Mouse (Mus musculus): ENCODE data around the gene Apol7a. TPM values are rescaled to one million over a fixed set of nuclear protein-coding genes. Genes with fewer than 3 reads are reported as not detected.

The Apol7a gene
- total RNA-seq (2023): not detected

DNA sequence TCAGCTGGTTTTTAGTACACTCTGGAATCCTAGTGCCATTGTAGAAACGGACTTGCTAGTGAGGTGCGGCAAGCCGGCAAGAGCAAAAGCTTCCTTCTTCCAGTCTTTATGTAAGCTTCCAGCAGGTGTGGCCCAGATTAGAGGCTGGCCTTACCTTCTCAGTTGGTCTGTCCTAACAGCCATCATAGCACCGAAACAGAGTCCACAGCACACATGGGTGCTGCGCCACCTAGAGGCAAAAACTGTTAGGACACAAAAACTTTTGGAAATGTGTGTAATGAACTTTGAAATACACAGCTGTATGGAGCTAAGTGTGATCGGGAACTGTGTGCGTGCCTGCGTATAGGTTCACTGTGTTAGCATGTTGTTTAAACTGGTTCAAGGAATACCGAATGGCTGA is at the start of gene Apol7a:
TSS of gene Apol7a (minus strand) at position 84 of the 400 bp plus-strand sequence.

GRCm38 (mm10) chr15:77447392-77447791 is 48.5 kb upstream of the Apol7a start, which contains the start of gene Apol7b:
Gene Apol7b, minus strand, starts transcription at chr15:77447492.

GRCm38 (mm10) chr15:77411035-77411434 is 12.1 kb upstream of the Apol7a start, which contains the start of gene Apol9a:
Gene Apol9a, minus strand, starts transcription at chr15:77411135.

Other genes with a start within 250 kb of the Apol7a start
- 0.80 TPM for gene Rbfox2, start 92.1 kb downstream of the Apol7a start, total RNA-seq (2023)
- 7.3 TPM for gene Apol9a, start 12.0 kb upstream of the Apol7a start, total RNA-seq (2023)
- gene Apol7b, start 48.4 kb upstream of the Apol7a start, total RNA-seq (2023): 0.74 TPM
- gene Apol10a, start 77.9 kb upstream of the Apol7a start, total RNA-seq (2023): not detected
- 2.8 TPM for gene Apol11a, start 109.2 kb upstream of the Apol7a start, total RNA-seq (2023)
- 1.2 TPM for gene Apol7c, start 134.2 kb upstream of the Apol7a start, total RNA-seq (2023)
- not detected for gene 1700025B11Rik, start 162.8 kb upstream of the Apol7a start, total RNA-seq (2023)
- gene Apol10b, start 197.0 kb upstream of the Apol7a start, total RNA-seq (2023): 1.5 TPM
- not detected for gene Gm36245, start 200.1 kb upstream of the Apol7a start, total RNA-seq (2023)
- 8.5 TPM for gene Apol11b, start 244.2 kb upstream of the Apol7a start, total RNA-seq (2023)

Measured in CD4-positive naive resting alpha-beta T cell, adult 57 days (primary cell).